Mouse (Mus musculus) bone marrow macrophage, adult 2 months (primary cell): Measurements from ENCODE around the gene Bag5.

Experiments
- CTCF ChIP-seq: IDR thresholded peaks from 2 replicates; pipeline ENCODE4 v1.5.1; 2012; ENCODE audit warnings: low read depth, mild to moderate bottlenecking, low read length, moderate library complexity
- POLR2A ChIP-seq: IDR thresholded peaks from 2 replicates; pipeline ENCODE4 v1.6.1; 2012; ENCODE audit warnings: mild to moderate bottlenecking, low read depth, low read length, borderline replicate concordance

- no peak for TF ChIP-seq CTCF
- TF ChIP-seq POLR2A = no peak
These were observed 47.8 kb downstream of the Bag5 start for GRCm38 (mm10) chr12:111665041-111665880.
